Mouse (Mus musculus) ES-Bruce4 (cell line): ENCODE results near the gene BC025920. TPM values are rescaled to one million over a fixed set of nuclear protein-coding genes. Genes with fewer than 3 reads are reported as not detected.

Experiments
- H3K27ac ChIP-seq: 2 replicates; pipeline ENCODE4 v1.5.1; 2012; ENCODE audit warnings: low read length, inconsistent platforms; ENCODE audit not compliant: insufficient read depth
- H3K27me3 ChIP-seq: 2 replicates; pipeline ENCODE4 v1.6.1; 2012; ENCODE audit warnings: mild to moderate bottlenecking, low read length, inconsistent platforms; ENCODE audit not compliant: control insufficient read depth, poor library complexity, insufficient read depth, severe bottlenecking
- H3K36me3 ChIP-seq: 2 replicates; pipeline ENCODE4 v1.6.1; 2012; ENCODE audit warnings: inconsistent platforms, mild to moderate bottlenecking, low read length, moderate library complexity; ENCODE audit not compliant: control insufficient read depth, poor library complexity, insufficient read depth, severe bottlenecking
- H3K4me1 ChIP-seq: one replicate; pipeline ENCODE4 v1.8.1; 2011; ENCODE audit warnings: low read length; ENCODE audit not compliant: control insufficient read depth, insufficient read depth
- H3K4me3 ChIP-seq: 2 replicates; pipeline ENCODE4 v1.5.1; 2011; ENCODE audit warnings: low read depth, mild to moderate bottlenecking, low read length
- H3K9ac ChIP-seq: 2 replicates; pipeline ENCODE4 v1.6.1; 2012; ENCODE audit warnings: low read depth, mild to moderate bottlenecking, inconsistent platforms; ENCODE audit not compliant: poor library complexity, severe bottlenecking
- H3K9me3 ChIP-seq: replicated peaks from 2 replicates; pipeline ENCODE4 v1.6.1; 2012; ENCODE audit warnings: mild to moderate bottlenecking, low read length, inconsistent platforms; ENCODE audit not compliant: control insufficient read depth, poor library complexity, insufficient read depth, severe bottlenecking
- CTCF ChIP-seq: IDR thresholded peaks from one replicate; pipeline ENCODE4 v1.8.1; 2011; ENCODE audit warnings: low read depth, low read length
- EP300 ChIP-seq: IDR thresholded peaks from 2 replicates; pipeline ENCODE4 v1.6.1; 2011; ENCODE audit warnings: low read depth, low read length; ENCODE audit not compliant: insufficient read depth
- POLR2A ChIP-seq: IDR thresholded peaks from one replicate; pipeline ENCODE4 v1.8.1; 2011; ENCODE audit warnings: low read length; ENCODE audit not compliant: insufficient read depth
- polyA plus RNA-seq: library from polyadenylated mRNA; stranded (reverse); fragments of >200 nt; gene quantifications from 2 replicates; pipeline ENCODE4 v1.2.4, GENCODE M21; 2011; ENCODE audit warnings: low read depth; ENCODE audit not compliant: missing spikeins, insufficient read depth, insufficient read length

Gene BC025920
- polyA plus RNA-seq, 1 experiment = 3.2 TPM

GRCm38 (mm10) chr10:81619976-81620375 is 13.9 kb downstream of the BC025920 start:
- H3K9ac ChIP-seq = no peak overlapping the region
- no peaks in the 10 kb centered on the region for H3K9me3 ChIP-seq
- no peak overlapping the region for H3K27ac ChIP-seq
- no peaks in the 10 kb centered on the region for H3K27me3 ChIP-seq
- TF ChIP-seq POLR2A = no peak
- no peak for TF ChIP-seq CTCF
- no peak for TF ChIP-seq EP300
- no peaks in the 10 kb centered on the region for H3K36me3 ChIP-seq
- H3K4me3 ChIP-seq = no peak overlapping the region
- peaks cover 16% of the 10 kb centered on the region for H3K4me1 ChIP-seq

DNA sequence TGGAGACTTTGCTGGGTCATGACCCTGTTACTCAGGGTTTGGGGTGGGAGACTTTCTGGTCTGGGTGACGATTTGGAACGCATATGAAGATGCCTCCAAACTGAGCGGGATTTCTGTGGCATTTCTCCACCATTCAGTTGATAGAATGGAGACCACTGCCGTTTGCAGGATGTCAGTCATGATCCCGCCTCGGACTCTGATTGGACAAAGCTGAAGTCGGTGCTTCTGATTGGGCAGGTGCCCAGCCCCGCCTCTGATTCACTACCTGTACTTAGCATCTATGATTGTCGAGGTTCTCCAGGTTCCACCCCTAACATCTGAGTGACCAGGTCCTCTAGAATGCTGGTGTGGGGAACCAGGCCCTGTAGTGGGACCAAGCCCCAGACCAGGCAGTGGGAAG is 14.7 kb downstream of the BC025920 start:
- H3K27ac ChIP-seq = no peak overlapping the region
- H3K9me3 ChIP-seq = no peaks in the 10 kb centered on the region
- no peaks in the 10 kb centered on the region for H3K27me3 ChIP-seq
- H3K36me3 ChIP-seq = no peaks in the 10 kb centered on the region
- H3K4me3 ChIP-seq = no peak overlapping the region
- TF ChIP-seq EP300 = no peak
- TF ChIP-seq POLR2A = no peak
- TF ChIP-seq CTCF = no peak
- peaks cover 16% of the 10 kb centered on the region for H3K4me1 ChIP-seq
- no peak overlapping the region for H3K9ac ChIP-seq

GRCm38 (mm10) chr10:81623441-81623840 is 17.4 kb downstream of the BC025920 start:
- H3K9me3 ChIP-seq = no peaks in the 10 kb centered on the region
- H3K27me3 ChIP-seq = no peaks in the 10 kb centered on the region
- TF ChIP-seq POLR2A = peak; percentile 51
- no peak for TF ChIP-seq CTCF
- H3K4me1 ChIP-seq = peaks cover 10% of the 10 kb centered on the region
- H3K9ac ChIP-seq = no peak overlapping the region
- H3K27ac ChIP-seq = peak overlapping the region; percentile 55
- H3K4me3 ChIP-seq = no peak overlapping the region
- no peaks in the 10 kb centered on the region for H3K36me3 ChIP-seq

- Histone ChIP-seq H3K27ac (peak overlapping the region; percentile 69), H3K4me3 (peak overlapping the region; percentile 90), H3K36me3 (no peaks in the 10 kb centered on the region), H3K9ac (peak overlapping the region; percentile 68), H3K4me1 (peaks cover 8% of the 10 kb centered on the region), H3K27me3 (no peaks in the 10 kb centered on the region), H3K9me3 (no peaks in the 10 kb centered on the region)
- no peak for TF ChIP-seq POLR2A
- no peak for TF ChIP-seq EP300
These were observed 20.3 kb downstream of the BC025920 start for GRCm38 (mm10) chr10:81626101-81626993.

DNA sequence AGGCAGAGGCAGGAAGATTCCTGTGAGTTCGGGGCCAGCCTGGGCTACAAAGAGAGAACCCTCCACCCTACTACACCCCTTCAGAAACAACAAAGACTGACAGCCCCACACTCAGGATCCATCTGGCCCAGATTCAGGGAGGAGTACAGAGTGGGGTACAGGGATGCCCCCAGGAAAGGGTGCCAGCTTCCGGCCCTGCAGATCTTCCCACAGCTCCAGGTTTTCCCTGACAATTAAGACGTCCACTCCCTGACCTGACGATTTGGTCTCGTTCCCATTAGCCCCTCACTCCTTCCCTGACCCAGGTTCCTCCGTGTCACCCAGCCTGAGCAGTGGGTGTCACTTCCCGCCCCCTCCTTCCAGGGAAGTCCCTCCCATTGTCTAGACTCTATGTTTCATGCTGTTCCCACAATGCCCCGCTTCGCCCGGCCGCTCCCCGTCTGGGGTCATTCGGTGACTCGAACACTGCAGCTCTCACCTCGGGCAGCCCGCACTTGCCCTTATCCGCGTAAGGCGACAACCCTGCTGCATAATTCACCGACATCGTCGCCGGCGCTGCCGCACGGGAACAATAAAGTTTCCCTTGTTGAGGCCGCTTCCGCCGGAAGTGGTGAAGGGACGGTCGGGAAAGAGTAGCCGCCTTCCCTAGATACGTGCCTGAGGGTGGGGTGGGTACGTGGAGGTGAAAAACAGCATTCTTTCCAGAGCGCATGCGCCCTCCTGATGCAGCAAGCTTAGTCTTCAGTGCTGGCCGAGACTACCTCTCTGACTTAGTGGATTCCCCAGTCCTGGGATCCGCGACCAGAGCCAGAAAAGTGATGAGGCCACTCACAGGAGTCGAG is 21.1 kb downstream of the BC025920 start, which contains the start of gene Sirt6:
Sirt6 (minus strand) TSS at position 804 of the 842 bp plus-strand sequence.
- Histone ChIP-seq H3K36me3 (no peaks in the 10 kb centered on the region), H3K9ac (peak within 1 kb of the TSS; percentile 68), H3K4me1 (peaks cover 8% of the 10 kb centered on the region), H3K27ac (peak within 1 kb of the TSS; percentile 88), H3K4me3 (peak within 1 kb of the TSS; percentile 90), H3K9me3 (no peaks in the 10 kb centered on the region), H3K27me3 (no peaks in the 10 kb centered on the region)
- TF ChIP-seq POLR2A (peak; percentile 93), CTCF (no peak), EP300 (peak; percentile 83; the same call in 1 of the 2 replicates)

DNA sequence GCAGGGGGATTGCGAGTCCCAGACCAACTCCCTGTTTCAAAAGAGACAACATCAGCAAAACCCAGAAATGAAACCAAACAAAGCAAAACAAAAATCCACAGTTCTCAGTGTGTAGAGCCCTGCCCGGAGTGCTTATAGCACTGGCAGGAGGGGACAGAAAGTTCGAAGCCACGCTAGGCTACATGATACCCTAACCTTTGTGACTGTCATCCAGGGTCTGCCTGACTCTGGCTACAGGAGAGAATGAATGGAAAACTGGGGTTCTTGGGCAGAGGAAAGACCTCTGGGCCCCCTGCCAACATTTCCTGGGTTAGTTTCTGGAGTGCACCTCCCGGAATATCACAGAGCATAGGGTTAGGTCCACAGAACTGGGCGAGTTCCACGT is 21.8 kb downstream of the BC025920 start:
- Histone ChIP-seq H3K36me3 (no peaks in the 10 kb centered on the region), H3K9ac (peak overlapping the region; percentile 68), H3K9me3 (no peaks in the 10 kb centered on the region), H3K27me3 (no peaks in the 10 kb centered on the region), H3K4me3 (peak overlapping the region; percentile 90), H3K4me1 (peaks cover 8% of the 10 kb centered on the region), H3K27ac (peak overlapping the region; percentile 88)
- TF ChIP-seq CTCF = no peak
- TF ChIP-seq EP300 = no peak
- TF ChIP-seq POLR2A = no peak
